Mouse (Mus musculus) hindlimb bud, embryonic 11.5 days (tissue): Measurements from ENCODE around the gene Prune1.

ENCODE experiments used
- DNase-seq: peaks from one replicate; pipeline ENCODE4 v3.0.0-alpha.2; 2012; ENCODE audit warnings: low read depth, low spot score; ENCODE audit errors: extremely low spot score

Prune1 gene

GRCm38 (mm10) chr3:95240900-95241299 is 41.0 kb downstream of the Prune1 start:
- DNase-seq: no peak

- no peak for DNase-seq
Measured at GRCm38 (mm10) chr3:95239971-95240370, 41.9 kb downstream of the Prune1 start.

DNA sequence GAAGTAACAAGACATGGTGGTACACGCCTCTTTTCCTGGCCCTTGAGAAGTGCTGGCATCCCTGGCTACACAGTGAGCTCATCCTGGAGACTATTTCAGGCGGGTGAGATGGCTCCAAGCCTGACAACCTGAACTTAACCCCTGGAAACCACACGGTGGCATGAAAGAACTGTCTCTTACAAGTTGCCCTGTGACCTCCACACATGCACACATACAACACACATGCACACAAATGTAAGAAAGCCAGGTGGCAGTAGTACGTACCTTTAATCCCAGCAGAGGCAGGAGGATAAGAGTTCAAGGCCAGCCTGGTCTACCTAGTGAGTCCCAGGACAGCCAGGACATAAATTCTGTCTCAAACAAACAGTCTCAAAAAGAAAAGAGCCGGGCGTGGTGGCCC is 42.9 kb downstream of the Prune1 start:
- no peak for DNase-seq

DNA sequence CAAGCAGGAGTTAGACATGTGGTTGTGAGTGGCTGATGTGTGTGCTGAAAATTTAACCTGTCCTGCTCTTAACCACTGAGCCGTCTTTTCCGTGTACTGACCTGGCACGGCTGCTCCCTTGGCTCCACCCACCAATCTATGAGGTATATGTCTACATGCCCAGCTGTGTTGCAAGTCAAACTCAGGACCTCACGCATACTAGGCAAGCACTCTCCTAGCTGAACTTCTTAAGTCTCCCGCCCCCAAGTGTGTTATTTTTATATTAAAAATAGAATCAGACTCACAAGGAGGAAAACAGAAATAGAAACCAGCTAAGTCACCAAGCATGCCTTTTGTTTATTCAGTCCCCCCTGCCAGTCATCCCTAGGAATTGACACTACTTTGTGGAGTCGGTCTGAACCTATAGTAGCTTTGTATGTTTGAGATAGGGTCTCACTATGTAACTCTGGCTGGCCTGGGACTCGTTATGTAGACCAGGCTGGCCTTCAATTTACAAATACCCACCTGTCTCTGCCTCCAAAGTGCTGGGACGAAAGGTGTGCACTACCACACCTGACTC is 44.3 kb downstream of the Prune1 start:
- DNase-seq: no peak

GRCm38 (mm10) chr3:95235386-95236301 is 46.2 kb downstream of the Prune1 start:
- no peak for DNase-seq

DNA sequence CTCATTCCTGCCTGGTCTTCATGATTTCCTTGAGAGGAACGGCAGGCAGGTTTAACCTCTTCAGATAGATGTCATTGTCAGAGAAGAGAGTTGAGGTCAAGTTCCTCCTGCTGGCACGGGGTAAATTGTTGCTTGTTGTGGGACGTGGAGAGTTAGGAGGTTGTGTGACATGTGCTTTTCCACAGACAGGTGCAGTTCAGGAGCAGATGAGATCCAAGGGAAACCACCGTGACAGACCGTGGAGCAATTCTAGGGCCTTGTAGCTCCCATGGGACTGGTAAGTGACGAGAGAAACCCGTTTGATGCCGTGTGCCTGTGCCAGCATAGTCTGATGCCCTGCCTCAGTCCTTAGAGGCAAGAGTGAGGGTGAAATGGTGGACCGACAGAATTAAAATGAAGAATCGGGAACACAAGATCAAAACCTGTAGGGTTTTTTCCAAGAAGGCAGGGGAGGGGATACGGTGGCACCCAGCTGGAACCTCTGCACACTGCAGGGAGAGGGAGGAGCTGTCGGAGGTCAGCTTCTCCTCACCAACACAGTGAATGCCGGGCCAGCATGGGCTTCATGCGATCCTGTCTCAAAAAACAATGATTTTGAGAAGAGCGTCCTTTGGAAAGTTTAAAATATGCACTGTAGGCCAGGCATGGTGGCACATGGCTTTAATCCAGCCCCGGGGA is 48.4 kb downstream of the Prune1 start:
- no peak for DNase-seq

- no peak for DNase-seq
Measured at GRCm38 (mm10) chr3:95232771-95233170, 49.1 kb downstream of the Prune1 start.

GRCm38 (mm10) chr3:95231298-95232221 is 50.3 kb downstream of the Prune1 start, which contains the start of gene Mllt11:
Mllt11 (minus strand) TSS chr3:95232171.
- no peak for DNase-seq

DNA sequence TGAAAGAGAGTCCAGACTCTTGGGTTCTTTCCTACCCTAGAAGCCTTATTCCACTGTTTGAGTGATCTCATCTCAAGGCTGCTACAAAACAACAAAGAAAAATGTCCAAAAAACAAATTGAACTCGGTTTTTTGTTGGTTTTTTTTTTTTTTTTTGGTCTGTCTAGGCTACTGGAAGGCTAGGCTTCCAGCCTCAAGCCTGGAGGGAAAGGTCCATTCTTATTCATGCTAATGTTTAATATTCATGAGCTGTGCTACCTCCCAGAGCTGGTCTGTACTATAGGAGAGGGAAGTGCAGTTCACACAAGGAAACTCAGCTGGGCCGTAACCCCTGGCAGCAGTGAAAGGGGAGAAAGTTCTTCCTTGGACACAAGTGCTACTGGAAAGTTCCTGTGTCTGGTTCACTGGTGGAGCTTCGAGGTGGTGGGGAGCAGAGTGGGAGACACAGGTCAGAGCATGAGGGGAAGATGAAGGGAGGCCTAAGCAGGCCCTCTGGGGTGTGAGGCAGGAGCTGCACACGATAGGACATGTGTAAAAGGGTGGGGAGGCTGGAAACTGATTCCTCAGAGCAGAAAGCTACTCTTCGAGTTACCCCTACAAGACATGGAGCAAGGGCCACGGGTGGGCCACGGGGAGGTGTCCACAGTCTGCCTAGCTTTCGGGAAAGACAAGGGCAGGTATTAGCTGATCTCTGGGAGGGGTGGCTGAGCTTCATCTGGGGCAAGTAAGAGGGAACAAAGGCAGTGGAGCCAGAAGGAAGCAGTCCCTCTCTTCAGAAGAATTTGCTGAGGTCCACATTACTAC is 51.2 kb downstream of the Prune1 start:
- no peak for DNase-seq

GRCm38 (mm10) chr3:95229781-95230494 is 51.9 kb downstream of the Prune1 start:
- DNase-seq: no peak

GRCm38 (mm10) chr3:95228894-95229780 is 52.7 kb downstream of the Prune1 start:
- no peak for DNase-seq

GRCm38 (mm10) chr3:95228148-95228893 is 53.6 kb downstream of the Prune1 start, which contains the start of gene Cdc42se1:
Cdc42se1 (plus strand) TSS chr3:95228732.
- DNase-seq: no peak

DNA sequence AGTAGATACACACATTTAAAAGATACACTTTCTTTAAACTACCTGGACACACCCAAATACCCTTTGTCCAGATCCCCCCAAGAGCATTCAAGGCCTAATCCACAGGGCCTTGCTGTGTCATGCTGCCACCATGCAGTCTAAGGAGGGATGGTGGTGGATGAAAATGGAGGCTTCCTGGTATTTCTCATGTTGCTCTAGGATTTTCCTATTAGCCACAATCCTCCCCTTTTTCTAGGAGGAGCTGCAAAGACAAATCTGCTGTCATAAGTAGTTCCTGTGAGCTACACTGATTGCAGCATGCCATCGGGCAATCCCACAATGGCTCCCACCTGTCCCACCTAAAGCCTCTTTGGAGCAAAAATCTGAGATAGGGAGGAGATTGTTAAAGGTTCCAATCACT is 54.7 kb downstream of the Prune1 start:
- no peak for DNase-seq

DNA sequence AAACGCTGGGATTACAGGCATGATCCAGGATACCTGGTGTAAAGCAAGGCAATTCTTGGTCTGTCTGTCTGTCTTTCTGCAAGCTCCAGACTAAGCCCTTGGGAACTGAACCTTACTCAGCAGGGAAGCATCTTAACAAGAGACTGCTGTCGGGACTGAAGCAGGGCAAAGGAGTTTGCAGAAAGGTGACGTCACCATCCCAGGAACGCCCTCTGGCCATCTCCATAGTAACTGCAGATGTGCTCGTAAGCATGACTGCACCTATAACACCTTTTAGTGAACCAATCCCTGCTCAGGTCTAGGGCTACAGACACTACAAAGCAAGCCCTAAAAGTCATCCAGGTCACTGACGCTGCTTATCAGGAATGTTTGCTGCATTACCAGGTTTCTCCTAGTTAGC is 57.6 kb downstream of the Prune1 start:
- DNase-seq: no peak

DNA sequence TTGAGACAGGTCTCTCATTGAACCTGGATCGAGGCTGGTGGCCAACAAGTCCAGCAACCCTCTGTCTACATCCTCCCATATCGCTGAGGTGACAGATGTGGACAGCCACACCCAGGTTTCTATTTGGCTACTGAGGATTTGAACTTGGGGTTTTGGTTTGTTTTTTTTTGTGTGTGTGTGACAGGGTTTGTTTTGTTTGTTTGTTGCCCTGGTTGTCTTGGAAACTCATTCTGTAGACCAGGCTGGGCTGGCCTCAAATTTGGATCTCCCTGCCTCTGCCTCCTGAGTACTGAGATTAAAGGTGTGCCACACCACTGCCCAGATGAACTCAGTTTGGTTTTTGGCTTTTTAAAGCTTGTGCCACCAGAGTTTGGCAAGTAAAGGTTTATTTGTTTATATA is 58.8 kb downstream of the Prune1 start:
- no peak for DNase-seq

GRCm38 (mm10) chr3:95218466-95219137 is 63.3 kb downstream of the Prune1 start:
- no peak for DNase-seq
